Mouse (Mus musculus) heart, adult 10 weeks (tissue): Measurements from ENCODE around the gene Fbrs. TPM values are rescaled to one million over a fixed set of nuclear protein-coding genes. Genes with fewer than 3 reads are reported as not detected.

Experiments
- polyA plus RNA-seq: library from polyadenylated mRNA; stranded (reverse); fragments of 350-450 nt; fragmentation: Illumina TruSeq; extraction: RNeasy Lipid Tissue Mini Kit (QIAGEN cat#74804); gene quantifications from one replicate; pipeline ENCODE4 v1.2.3, GENCODE M21; 2014; ENCODE audit warnings: low read depth, low replicate concordance

Gene Fbrs
- polyA plus RNA-seq, result 34.1 TPM

GRCm38 (mm10) chr7:127478635-127479317, at the start of gene Fbrs:
Gene Fbrs, plus strand, starts transcription at chr7:127479199.

GRCm38 (mm10) chr7:127448521-127449300, 30.3 kb upstream of the Fbrs start, which contains the start of gene Zfp689:
Gene Zfp689, minus strand, starts transcription at chr7:127449158.

GRCm38 (mm10) chr7:127459311-127459710, 19.7 kb upstream of the Fbrs start, which contains the start of gene Prr14:
Gene Prr14, plus strand, starts transcription at chr7:127459611.

GRCm38 (mm10) chr7:127511808-127512230, 32.8 kb downstream of the Fbrs start, which contains the start of gene Srcap:
Gene Srcap, plus strand, starts transcription at chr7:127511983.

GRCm38 (mm10) chr7:127519284-127519683, 40.3 kb downstream of the Fbrs start, which contains the start of gene Gm42715:
Gene Gm42715, plus strand, starts transcription at chr7:127519584.

Other genes starting within 250 kb of the Fbrs start
- gene Zfp553, start 246.1 kb upstream of the Fbrs start, polyA plus RNA-seq, result 7.7 TPM
- 6.4 TPM for gene Sept1, start 246.1 kb upstream of the Fbrs start, polyA plus RNA-seq
- gene Zfp771, start 234.9 kb upstream of the Fbrs start, polyA plus RNA-seq, result 10.7 TPM
- 36.3 TPM for gene Dctpp1, start 218.5 kb upstream of the Fbrs start, polyA plus RNA-seq
- 26.0 TPM for gene Sephs2, start 205.1 kb upstream of the Fbrs start, polyA plus RNA-seq
- gene Itgal, start 182.9 kb upstream of the Fbrs start, polyA plus RNA-seq, result 0.81 TPM
- gene Zfp768, start 133.6 kb upstream of the Fbrs start, polyA plus RNA-seq, result 33.8 TPM
- 3.9 TPM for gene Zfp747, start 103.1 kb upstream of the Fbrs start, polyA plus RNA-seq
- gene 9130019O22Rik, start 92.0 kb upstream of the Fbrs start, polyA plus RNA-seq, result 1.5 TPM
- gene E430018J23Rik, start 85.6 kb upstream of the Fbrs start, polyA plus RNA-seq, result 3.4 TPM
- gene Zfp764, start 72.4 kb upstream of the Fbrs start, polyA plus RNA-seq, result 4.4 TPM
- 3.6 TPM for gene Zfp688, start 57.1 kb upstream of the Fbrs start, polyA plus RNA-seq
- gene Zfp689, start 30.0 kb upstream of the Fbrs start, polyA plus RNA-seq, result 1.2 TPM
- gene Prr14, start 19.6 kb upstream of the Fbrs start, polyA plus RNA-seq, result 35.5 TPM
- gene Srcap, start 32.8 kb downstream of the Fbrs start, polyA plus RNA-seq, result 15.8 TPM
- 14.5 TPM for gene Gm42715, start 40.4 kb downstream of the Fbrs start, polyA plus RNA-seq
- gene Tmem265, start 82.2 kb downstream of the Fbrs start, polyA plus RNA-seq, result not detected
- gene Phkg2, start 94.1 kb downstream of the Fbrs start, polyA plus RNA-seq, result 24.2 TPM
- gene Ccdc189, start 109.4 kb downstream of the Fbrs start, polyA plus RNA-seq, result 10.8 TPM
- 30.3 TPM for gene Rnf40, start 109.6 kb downstream of the Fbrs start, polyA plus RNA-seq
- gene Zfp629, start 136.6 kb downstream of the Fbrs start, polyA plus RNA-seq, result 19.1 TPM
- gene Bcl7c, start 229.7 kb downstream of the Fbrs start, polyA plus RNA-seq, result 20.2 TPM
- gene Ctf1, start 233.5 kb downstream of the Fbrs start, polyA plus RNA-seq, result 10.0 TPM